Mouse (Mus musculus) lung, embryonic 15.5 days (tissue): ENCODE data around the gene Zbtb38. TPM values are rescaled to one million over a fixed set of nuclear protein-coding genes. Genes with fewer than 3 reads are reported as not detected.
A peak's percentile ranks its signal among the peaks of the same experiment; 100 is the strongest.

Source experiments
- ATAC-seq: fragments of 200-750 bp; cut with Nextera tagmentation; 2 replicates; pipeline ENCODE4 v1.8.0; 2017; ENCODE audit warnings: moderate number of reproducible peaks, borderline replicate concordance; ENCODE audit not compliant: low FRiP score, low TSS enrichment; ENCODE audit errors: extremely low read depth
- H3K27ac ChIP-seq: fragments of 300-500 bp; sonication (generic); 2 replicates; pipeline ENCODE4 v1.5.1; 2015; ENCODE audit warnings: moderate library complexity, mild to moderate bottlenecking, inconsistent platforms
- H3K27me3 ChIP-seq: fragments of 300-500 bp; sonication (generic); 2 replicates; pipeline ENCODE4 v1.6.1; 2015; ENCODE audit warnings: inconsistent platforms
- H3K36me3 ChIP-seq: fragments of 300-500 bp; sonication (generic); 2 replicates; pipeline ENCODE4 v1.6.1; 2015; ENCODE audit warnings: inconsistent platforms
- H3K4me1 ChIP-seq: fragments of 300-500 bp; sonication (generic); 2 replicates; pipeline ENCODE4 v1.6.1; 2015; ENCODE audit warnings: inconsistent platforms
- H3K4me2 ChIP-seq: fragments of 300-500 bp; sonication (generic); 2 replicates; pipeline ENCODE4 v1.6.1; 2015; ENCODE audit warnings: inconsistent platforms, mild to moderate bottlenecking, moderate library complexity
- H3K4me3 ChIP-seq: fragments of 300-500 bp; sonication (generic); 2 replicates; pipeline ENCODE4 v1.5.1; 2015; ENCODE audit warnings: mild to moderate bottlenecking, inconsistent platforms
- H3K9ac ChIP-seq: fragments of 300-500 bp; sonication (generic); 2 replicates; pipeline ENCODE4 v1.6.1; 2015; ENCODE audit warnings: inconsistent platforms
- H3K9me3 ChIP-seq: fragments of 300-500 bp; sonication (generic); 2 replicates; pipeline ENCODE4 v1.6.1; 2016; ENCODE audit warnings: inconsistent platforms
- WGBS: fragments of 180-500 bp; shearing (Covaris S2); methylation state at CpG from one replicate; pipeline ENCODE4 v1.1.7; 2015; 5-methylcytosine and 5-hydroxymethylcytosine counted together
- polyA plus RNA-seq: library from polyadenylated mRNA; unstranded; fragments of >200 nt; fragmentation: Nextera tagmentation; extraction: Ambion mirVana; gene quantifications from 2 replicates; pipeline ENCODE4 v1.2.1, GENCODE M21; 2015

The Zbtb38 gene
- polyA plus RNA-seq, 1 experiment from 2014 or later, result 26.4 TPM

DNA sequence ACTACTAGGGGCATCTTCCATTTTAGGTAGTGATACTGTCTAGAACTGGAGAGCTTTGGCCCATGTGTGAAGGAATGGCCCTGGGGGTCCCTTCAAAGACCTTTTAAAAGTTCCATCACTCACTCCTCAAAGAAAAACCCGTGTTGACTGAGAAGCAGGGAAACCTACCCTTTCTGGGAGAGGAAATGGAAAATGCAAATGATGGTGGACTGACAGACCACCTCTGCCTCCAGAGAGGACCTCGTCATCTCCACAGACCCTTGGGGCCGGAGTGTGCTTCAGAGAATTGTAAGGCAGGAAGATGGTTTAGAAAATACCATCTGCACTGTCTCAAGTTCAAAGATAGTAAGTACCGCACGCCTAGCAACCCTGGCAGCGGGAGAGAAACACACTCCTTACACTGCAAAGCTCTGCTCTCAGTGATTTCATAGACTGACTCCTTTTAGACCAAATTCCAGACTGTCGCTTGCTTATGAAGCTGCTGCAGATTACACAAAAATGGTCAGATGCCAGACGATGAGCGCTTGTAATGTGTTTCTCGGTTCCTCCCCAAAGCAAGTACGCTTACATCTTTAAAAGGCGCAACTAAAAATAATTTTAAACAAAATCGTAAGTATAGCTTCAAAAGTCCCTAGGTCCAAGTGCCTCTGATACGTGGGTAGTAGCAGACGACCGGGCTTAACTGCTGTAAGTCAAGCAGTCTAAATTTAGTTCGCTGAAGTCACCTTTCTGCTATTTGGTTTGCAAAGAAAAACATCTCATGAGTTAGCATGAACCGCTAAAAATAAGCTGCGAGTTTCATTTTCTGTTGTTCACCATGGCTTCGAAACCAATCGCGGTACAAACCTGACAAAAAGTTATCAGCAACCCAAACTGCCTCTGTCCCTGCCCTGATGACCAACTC is 12.6 kb downstream of the Zbtb38 start:
- Histone ChIP-seq H3K27me3 (no peaks in the 10 kb centered on the region), H3K9me3 (no peaks in the 10 kb centered on the region), H3K27ac (0 out of 2 replicates have a peak overlapping the region, but pooled peaks have one; percentile 30), H3K4me3 (no peak overlapping the region), H3K4me2 (peak overlapping the region; percentile 4; the same call in 1 of the 2 replicates), H3K4me1 (peaks cover 23% of the 10 kb centered on the region), H3K9ac (no peak overlapping the region), H3K36me3 (no peaks in the 10 kb centered on the region)
- 57% methylated on average over 22 of the region's 22 CpGs for WGBS
- ATAC-seq, result peak; percentile 55; the same call in 1 of the 2 replicates

DNA sequence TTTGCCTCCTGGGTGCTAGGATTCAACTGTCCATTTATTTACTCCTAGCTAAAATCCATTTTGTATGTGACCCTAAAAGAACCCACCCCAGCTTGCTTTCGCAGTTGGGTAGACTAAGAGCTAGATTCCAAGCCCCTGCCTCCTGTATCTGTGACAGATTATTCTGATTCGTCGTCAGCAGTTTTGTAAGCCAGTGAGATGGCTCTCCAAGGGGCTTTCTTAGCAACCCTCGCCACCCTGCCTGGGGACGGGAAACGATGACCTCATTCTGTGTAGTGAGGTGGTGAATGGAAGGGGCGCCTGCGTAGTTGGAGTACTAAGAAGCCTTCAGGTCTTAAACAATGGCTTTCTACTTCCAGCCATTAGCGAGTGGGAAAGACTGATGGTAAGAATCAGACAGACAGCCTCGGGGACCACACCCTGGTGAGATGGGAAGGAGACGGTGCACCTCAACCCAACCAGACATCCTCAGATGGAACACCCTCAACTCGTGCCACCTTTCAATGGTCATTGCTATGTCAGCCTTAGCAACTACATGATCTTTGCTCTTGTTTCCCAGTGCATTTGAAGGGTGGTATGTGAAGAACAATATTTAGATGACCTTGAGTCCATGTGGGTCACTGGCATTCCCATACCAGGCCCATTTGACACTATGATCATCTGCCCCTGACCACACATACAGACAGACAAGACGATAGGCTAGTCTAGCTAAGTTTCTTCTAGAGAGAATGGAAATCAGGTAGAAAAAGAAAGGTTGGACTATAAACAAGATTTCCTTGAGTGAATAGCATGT is 13.9 kb downstream of the Zbtb38 start:
- H3K36me3 ChIP-seq, result no peaks in the 10 kb centered on the region
- ATAC-seq, result no peak
- no peaks in the 10 kb centered on the region for H3K9me3 ChIP-seq
- no peak overlapping the region for H3K4me3 ChIP-seq
- H3K27me3 ChIP-seq, result no peaks in the 10 kb centered on the region
- 86% methylated on average over 13 of the region's 13 CpGs for WGBS
- H3K4me2 ChIP-seq, result no peak overlapping the region
- no peak overlapping the region for H3K9ac ChIP-seq
- no peak overlapping the region for H3K27ac ChIP-seq
- H3K4me1 ChIP-seq, result peaks cover 31% of the 10 kb centered on the region

- Histone ChIP-seq H3K4me2 (no peak overlapping the region), H3K4me1 (peaks cover 44% of the 10 kb centered on the region), H3K27ac (no peak overlapping the region), H3K9me3 (no peaks in the 10 kb centered on the region), H3K27me3 (no peaks in the 10 kb centered on the region), H3K9ac (no peak overlapping the region), H3K36me3 (no peaks in the 10 kb centered on the region), H3K4me3 (no peak overlapping the region)
- no peak for ATAC-seq
- 60% methylated on average over 4 of the region's 4 CpGs for WGBS
Measured at GRCm38 (mm10) chr9:96735946-96736345, 16.7 kb downstream of the Zbtb38 start.

DNA sequence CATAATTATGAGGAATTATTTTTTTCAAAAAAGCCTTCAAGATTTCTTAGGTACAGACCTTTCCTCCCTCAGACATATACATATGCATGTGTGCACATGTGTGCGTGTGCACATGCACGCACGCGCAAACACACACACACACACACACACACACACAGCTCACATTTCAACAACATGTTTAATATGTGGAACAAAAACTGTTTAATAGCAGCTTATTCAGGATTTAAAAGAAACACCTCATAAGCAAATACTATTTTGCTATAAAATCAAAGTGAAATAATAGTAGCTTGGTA is 19.3 kb downstream of the Zbtb38 start:
- Histone ChIP-seq H3K27ac (no peak overlapping the region), H3K9me3 (no peaks in the 10 kb centered on the region), H3K9ac (no peak overlapping the region), H3K4me3 (no peak overlapping the region), H3K4me2 (peak overlapping the region; percentile 47; the same call in 1 of the 2 replicates), H3K27me3 (no peaks in the 10 kb centered on the region), H3K4me1 (peaks cover 51% of the 10 kb centered on the region), H3K36me3 (no peaks in the 10 kb centered on the region)
- ATAC-seq, result no peak
- 94% methylated on average over 4 of the region's 4 CpGs for WGBS

DNA sequence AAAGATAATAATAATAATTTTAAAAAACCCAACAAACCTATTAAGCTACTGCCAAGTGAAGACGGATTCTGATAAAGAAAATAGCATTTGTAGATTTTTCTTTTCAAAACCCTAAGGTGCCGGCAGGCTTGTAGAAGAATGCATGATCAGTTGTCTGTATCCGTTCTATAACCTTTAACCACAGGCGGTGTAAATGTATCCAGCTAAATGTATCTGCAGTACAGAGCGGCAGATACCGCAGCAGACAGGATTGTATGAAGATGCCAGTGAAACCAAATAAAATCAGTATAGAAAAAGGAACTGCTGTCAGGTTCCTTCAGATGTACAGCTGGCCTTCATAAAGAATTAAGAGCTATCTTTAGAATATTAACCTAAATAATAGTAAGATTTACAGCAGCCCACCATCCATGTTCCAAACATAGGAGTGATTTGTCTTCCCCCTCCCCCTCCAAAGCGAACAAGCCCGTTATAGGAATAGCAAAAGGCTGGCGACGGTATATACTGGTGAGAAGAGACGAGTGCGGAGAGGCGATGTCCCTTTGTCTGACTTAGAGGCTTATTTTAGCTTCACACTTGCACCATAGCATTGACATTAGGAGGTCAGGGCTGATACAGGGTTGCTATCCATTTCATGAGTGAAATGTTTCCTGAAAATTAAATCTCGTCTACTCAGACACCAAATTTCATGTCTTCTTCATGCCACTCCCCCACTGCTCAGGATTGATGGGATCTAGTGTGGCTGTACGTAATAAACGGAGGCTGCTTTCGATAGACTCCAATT is 19.8 kb downstream of the Zbtb38 start:
- Histone ChIP-seq H3K9ac (peak overlapping the region; percentile 10; the same call in 1 of the 2 replicates), H3K4me2 (peak overlapping the region; percentile 47), H3K27ac (peak overlapping the region; percentile 4; the same call in 1 of the 2 replicates), H3K4me1 (peaks cover 56% of the 10 kb centered on the region), H3K9me3 (no peaks in the 10 kb centered on the region), H3K36me3 (no peaks in the 10 kb centered on the region), H3K4me3 (peak overlapping the region; percentile 12; the same call in 1 of the 2 replicates), H3K27me3 (no peaks in the 10 kb centered on the region)
- ATAC-seq, result no peak
- 44% methylated on average over 17 of the region's 17 CpGs for WGBS

GRCm38 (mm10) chr9:96731961-96732511 is 20.6 kb downstream of the Zbtb38 start:
- H3K4me3 ChIP-seq, result peak overlapping the region; percentile 13
- H3K4me2 ChIP-seq, result peak overlapping the region; percentile 47
- no peaks in the 10 kb centered on the region for H3K9me3 ChIP-seq
- no peaks in the 10 kb centered on the region for H3K36me3 ChIP-seq
- ATAC-seq, result peak; percentile 30; the same call in 1 of the 2 replicates
- no peaks in the 10 kb centered on the region for H3K27me3 ChIP-seq
- H3K4me1 ChIP-seq, result peaks cover 64% of the 10 kb centered on the region
- WGBS, result 38% methylated on average over 14 of the region's 14 CpGs
- no peak overlapping the region for H3K9ac ChIP-seq
- H3K27ac ChIP-seq, result no peak overlapping the region

DNA sequence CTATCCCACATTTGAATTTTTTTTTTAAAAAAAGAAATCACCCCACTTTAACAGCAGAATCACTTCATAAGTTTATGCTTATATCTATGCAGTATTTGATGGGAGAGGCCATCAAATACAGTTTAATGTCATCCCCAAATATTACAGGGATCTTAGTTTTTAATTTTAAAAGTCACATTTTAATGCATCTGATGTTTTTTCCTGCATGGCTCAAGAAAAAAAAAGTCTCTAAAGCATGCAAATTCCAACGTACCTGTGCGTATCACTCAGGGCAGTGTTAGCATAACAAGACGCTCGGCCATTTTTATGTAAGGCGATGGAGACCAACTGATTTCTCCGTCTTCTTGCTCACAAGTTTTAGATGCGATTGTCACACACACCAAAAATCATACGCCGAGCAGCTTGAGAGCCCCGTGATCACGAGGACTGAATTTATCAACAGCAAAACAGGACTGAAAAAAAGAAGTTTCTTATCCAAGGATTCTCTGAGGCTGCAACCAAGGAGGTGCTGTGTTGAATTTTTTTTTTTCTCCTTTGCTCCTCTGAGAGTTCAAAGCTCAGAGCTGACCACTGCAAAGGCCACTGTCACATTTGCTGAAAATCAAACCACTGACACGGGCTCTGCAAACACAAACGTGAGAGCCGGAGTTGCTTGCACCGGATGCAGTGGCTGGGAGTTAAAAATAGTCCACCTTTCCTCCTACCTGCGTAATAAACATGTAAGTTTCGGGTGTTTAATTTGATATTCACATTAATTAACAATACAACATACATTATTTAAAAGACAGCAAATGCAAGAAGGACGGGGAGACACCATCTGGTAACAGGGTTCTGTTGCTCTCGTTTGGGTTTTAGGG is 21.4 kb downstream of the Zbtb38 start:
- Histone ChIP-seq H3K4me1 (peaks cover 72% of the 10 kb centered on the region), H3K27ac (no peak overlapping the region), H3K9me3 (no peaks in the 10 kb centered on the region), H3K36me3 (no peaks in the 10 kb centered on the region), H3K27me3 (no peaks in the 10 kb centered on the region), H3K4me2 (no peak overlapping the region; the same call in 1 of the 2 replicates), H3K9ac (no peak overlapping the region), H3K4me3 (no peak overlapping the region)
- no peak for ATAC-seq
- WGBS, result 78% methylated on average over 19 of the region's 19 CpGs

- no peak for ATAC-seq
- no peaks in the 10 kb centered on the region for H3K36me3 ChIP-seq
- no peak overlapping the region for H3K4me2 ChIP-seq
- no peaks in the 10 kb centered on the region for H3K9me3 ChIP-seq
- 65% methylated on average over 2 of the region's 2 CpGs for WGBS
- H3K9ac ChIP-seq, result no peak overlapping the region
- H3K4me3 ChIP-seq, result no peak overlapping the region
- peaks cover 67% of the 10 kb centered on the region for H3K4me1 ChIP-seq
- H3K27me3 ChIP-seq, result no peaks in the 10 kb centered on the region
- peak overlapping the region; percentile 1; the same call in 1 of the 2 replicates for H3K27ac ChIP-seq
Measured at GRCm38 (mm10) chr9:96730311-96730625, 22.4 kb downstream of the Zbtb38 start.

DNA sequence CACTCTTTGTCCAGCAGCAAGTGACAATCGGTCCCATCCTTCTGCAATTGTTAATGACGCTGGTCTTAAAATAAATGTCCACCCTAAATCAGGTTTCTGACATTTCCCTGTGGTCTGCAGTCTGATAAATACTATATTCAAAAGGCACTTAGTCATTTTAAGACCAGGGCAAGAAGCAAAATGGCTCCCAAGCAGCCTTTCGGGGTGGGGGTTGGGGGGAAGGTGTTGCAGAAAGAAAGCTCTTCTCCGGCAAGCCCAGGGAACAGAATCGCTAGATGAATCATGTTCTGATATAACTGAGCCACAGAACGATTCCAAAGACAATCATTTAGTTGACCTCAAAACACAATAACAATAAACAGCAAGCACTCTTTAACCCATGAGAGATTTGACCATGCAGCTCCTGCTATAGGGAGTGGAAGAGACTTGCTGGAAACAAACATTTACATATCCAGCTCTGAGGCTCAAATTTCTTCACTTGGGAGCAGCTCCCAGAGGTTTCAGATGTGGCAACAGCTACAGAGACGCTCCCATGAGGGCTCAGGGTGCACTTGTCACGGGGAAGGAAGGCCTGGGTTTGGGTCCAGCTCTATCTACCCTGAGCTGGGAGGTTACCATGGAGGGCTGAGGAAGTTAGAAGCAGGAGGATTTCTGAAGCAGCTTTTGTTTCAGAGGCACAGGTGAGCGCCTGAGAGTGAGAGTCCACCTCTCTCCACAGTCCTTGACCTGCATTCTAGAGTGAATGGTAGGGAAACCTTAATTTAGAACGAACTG is 22.9 kb downstream of the Zbtb38 start:
- no peak overlapping the region for H3K9ac ChIP-seq
- H3K4me3 ChIP-seq, result no peak overlapping the region
- WGBS, result 55% methylated on average over 10 of the region's 10 CpGs
- no peak for ATAC-seq
- peaks cover 69% of the 10 kb centered on the region for H3K4me1 ChIP-seq
- H3K27me3 ChIP-seq, result no peaks in the 10 kb centered on the region
- H3K4me2 ChIP-seq, result no peak overlapping the region
- no peaks in the 10 kb centered on the region for H3K9me3 ChIP-seq
- peak overlapping the region; percentile 1; the same call in 1 of the 2 replicates for H3K27ac ChIP-seq
- no peaks in the 10 kb centered on the region for H3K36me3 ChIP-seq
